Mouse (Mus musculus): ENCODE measurements around the gene Noc3l.

- TF ChIP-seq POLR2A (IDR thresholded peaks at IDR 0.05; ENCODE audit: low read depth, low read length): no peak
- no peak for TF ChIP-seq CTCF (IDR thresholded peaks at IDR 0.05; ENCODE audit: extremely low read depth, insufficient read depth, insufficient read length, insufficient replicate concordance)
Measured at GRCm38 (mm10) chr19:38787756-38788155, 31.3 kb downstream of the Noc3l start.

Measured in spleen, adult 2 months (tissue).